Mouse (Mus musculus) myocyte (in vitro differentiated cells): ENCODE data around the gene Cnot8.

ENCODE experiments used
- CEBPB ChIP-seq: IDR thresholded peaks from 2 replicates; pipeline ENCODE4 v1.6.1; 2011; ENCODE audit warnings: mild to moderate bottlenecking, moderate library complexity; ENCODE audit not compliant: poor library complexity, insufficient read depth, severe bottlenecking
- E2F4 ChIP-seq: IDR thresholded peaks from one replicate; pipeline ENCODE4 v1.6.1; 2011; ENCODE audit warnings: mild to moderate bottlenecking, control low read depth, moderate library complexity; ENCODE audit not compliant: insufficient read depth
- MYOG ChIP-seq, 3 experiments: IDR thresholded peaks; one replicate each; pipeline ENCODE4 v1.6.1; 2011; ENCODE audit warnings: control low read depth in 2 of 3, low read depth in 2 of 3, mild to moderate bottlenecking in 2 of 3; ENCODE audit not compliant: insufficient read length in 2 of 3, control insufficient read depth in 1 of 3, insufficient read depth in 1 of 3
- POLR2A ChIP-seq: IDR thresholded peaks from one replicate; pipeline ENCODE4 v1.6.1; 2011; ENCODE audit warnings: low read depth, mild to moderate bottlenecking, control low read depth, moderate library complexity; ENCODE audit not compliant: insufficient read length
- USF1 ChIP-seq: IDR thresholded peaks from one replicate; pipeline ENCODE4 v1.6.1; 2011; ENCODE audit warnings: low read depth, mild to moderate bottlenecking, control low read depth, moderate library complexity

- TF ChIP-seq MYOG (IDR thresholded peaks at IDR 0.05; ENCODE audit: control insufficient read depth in 1 of 3, insufficient read depth in 1 of 3, insufficient read length in 2 of 3, low read depth in 2 of 3) (no peak), POLR2A (no peak), CEBPB (no peak), E2F4 (no peak), USF1 (no peak)
Observed at GRCm38 (mm10) chr11:58135296-58135695, 31.3 kb downstream of the Cnot8 start.
